Mouse (Mus musculus): ENCODE results near the gene Plin3.

Plin3 gene

GRCm38 (mm10) chr17:56241541-56242401 is 50.9 kb downstream of the Plin3 start:
- DNase-seq (ENCODE audit: low spot score): peak; percentile 85

- DNase-seq (ENCODE audit: low spot score): no peak
Observed at GRCm38 (mm10) chr17:56233818-56234469, 58.7 kb downstream of the Plin3 start.

- no peak for DNase-seq (ENCODE audit: low spot score)
Observed at GRCm38 (mm10) chr17:56233389-56233788, 59.3 kb downstream of the Plin3 start.

GRCm38 (mm10) chr17:56229943-56230342 is 62.7 kb downstream of the Plin3 start:
- no peak for DNase-seq (ENCODE audit: low spot score)
